Mouse (Mus musculus): ENCODE data around the gene Kdm5c. TPM values are rescaled to one million over a fixed set of nuclear protein-coding genes. Genes with fewer than 3 reads are reported as not detected.
"Not testable (repeated sequence)": the region's sequence is repeated elsewhere in the genome, so short reads cannot be mapped to it uniquely, and the experiment has no call there.

The Kdm5c gene
- polyA plus RNA-seq, 1 experiment from 2014 or later = 32.4 TPM

DNA sequence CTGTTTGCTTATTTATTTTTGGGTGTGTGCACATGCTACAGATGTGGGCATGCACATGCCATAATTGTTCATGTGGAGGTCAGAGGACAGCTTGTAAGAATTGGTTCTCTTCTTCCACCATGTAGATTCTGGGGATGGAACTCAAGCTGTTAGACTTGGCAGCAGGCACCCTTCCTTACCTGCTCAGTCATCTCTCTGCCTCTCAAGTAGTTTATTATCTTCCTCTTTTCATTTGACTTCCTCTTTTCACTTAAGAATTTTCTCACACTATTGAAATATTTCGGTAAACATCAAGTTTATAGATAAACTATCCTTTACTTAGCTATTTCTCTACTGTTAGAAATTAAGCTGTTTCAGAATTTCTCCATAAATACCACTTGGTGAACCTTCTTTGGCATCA is 18.1 kb upstream of the Kdm5c start:
- Histone ChIP-seq H3K4me2 (ENCODE audit: low read depth, low read length) (no peak overlapping the region), H3K4me1 (ENCODE audit: control insufficient read depth, insufficient read depth, low read length) (no peaks in the 10 kb centered on the region), H3K9ac (ENCODE audit: low read length) (no peak overlapping the region), H3K36me3 (ENCODE audit: control insufficient read depth, insufficient read depth) (peaks cover 8% of the 10 kb centered on the region), H3K4me3 (ENCODE audit: low read length) (no peak overlapping the region), H3K27me3 (ENCODE audit: control insufficient read depth, insufficient read depth, low read length) (peaks cover 32% of the 10 kb centered on the region), H3K27ac (ENCODE audit: low read length) (no peak overlapping the region), H3K9me3 (replicated peaks; ENCODE audit: control insufficient read depth, low read length) (no peaks in the 10 kb centered on the region)
- no peak for ATAC-seq (replicated peaks; ENCODE audit: extremely low read depth, insufficient read depth, low FRiP score)
- 66% methylated on average over 1 of the region's 1 CpGs for WGBS

DNA sequence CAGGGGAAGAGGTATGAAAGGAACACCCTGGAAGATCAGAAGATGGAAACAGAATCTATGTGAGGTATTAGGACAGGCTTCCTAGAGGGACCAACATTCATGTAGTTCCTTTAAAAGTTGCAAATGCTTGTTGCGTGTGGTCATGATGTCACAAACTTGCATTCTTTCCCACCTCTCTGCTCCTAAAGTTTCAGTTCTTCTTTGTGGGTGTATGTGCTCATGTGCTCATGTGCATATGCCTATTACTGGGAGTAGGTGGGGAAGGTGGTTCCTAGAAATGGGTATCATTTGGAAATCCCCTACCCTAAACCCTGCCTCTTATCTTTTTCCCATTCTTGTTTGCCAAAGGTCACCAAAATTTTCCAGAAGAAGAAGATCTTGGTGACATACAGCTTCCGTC is 14.3 kb upstream of the Kdm5c start:
- Histone ChIP-seq H3K4me1 (ENCODE audit: control insufficient read depth, insufficient read depth, low read length) (no peaks in the 10 kb centered on the region), H3K27ac (ENCODE audit: low read length) (no peak overlapping the region), H3K27me3 (ENCODE audit: control insufficient read depth, insufficient read depth, low read length) (peaks cover 29% of the 10 kb centered on the region), H3K9ac (ENCODE audit: low read length) (no peak overlapping the region), H3K4me3 (ENCODE audit: low read length) (no peak overlapping the region), H3K9me3 (replicated peaks; ENCODE audit: control insufficient read depth, low read length) (no peaks in the 10 kb centered on the region), H3K4me2 (ENCODE audit: low read depth, low read length) (no peak overlapping the region), H3K36me3 (ENCODE audit: control insufficient read depth, insufficient read depth) (peaks cover 6% of the 10 kb centered on the region)
- ATAC-seq (replicated peaks; ENCODE audit: extremely low read depth, insufficient read depth, low FRiP score) = no peak
- WGBS = 88% methylated on average over 2 of the region's 2 CpGs

GRCm38 (mm10) chrX:152221721-152222120 is 11.1 kb upstream of the Kdm5c start:
- 80% methylated on average over 4 of the region's 4 CpGs for WGBS
- ATAC-seq (replicated peaks; ENCODE audit: extremely low read depth, insufficient read depth, low FRiP score) = no peak

GRCm38 (mm10) chrX:152222226-152222625 is 10.6 kb upstream of the Kdm5c start:
- no peak overlapping the region for H3K4me3 ChIP-seq (ENCODE audit: low read length)
- ATAC-seq (replicated peaks; ENCODE audit: extremely low read depth, insufficient read depth, low FRiP score) = no peak
- H3K9ac ChIP-seq (ENCODE audit: low read length) = no peak overlapping the region
- H3K27me3 ChIP-seq (ENCODE audit: control insufficient read depth, insufficient read depth, low read length) = peaks cover 27% of the 10 kb centered on the region
- H3K4me2 ChIP-seq (ENCODE audit: low read depth, low read length) = no peak overlapping the region
- peaks cover 6% of the 10 kb centered on the region for H3K36me3 ChIP-seq (ENCODE audit: control insufficient read depth, insufficient read depth)
- H3K27ac ChIP-seq (ENCODE audit: low read length) = no peak overlapping the region
- no peaks in the 10 kb centered on the region for H3K9me3 ChIP-seq (replicated peaks; ENCODE audit: control insufficient read depth, low read length)
- WGBS = 52% methylated on average over 9 of the region's 9 CpGs
- no peaks in the 10 kb centered on the region for H3K4me1 ChIP-seq (ENCODE audit: control insufficient read depth, insufficient read depth, low read length)

More at GRCm38 (mm10) chrX:152221721-152222120, 11.1 kb upstream of the Kdm5c start:
- peaks cover 6% of the 10 kb centered on the region for H3K36me3 ChIP-seq (ENCODE audit: control insufficient read depth, insufficient read depth)
- no peak overlapping the region for H3K9ac ChIP-seq (ENCODE audit: low read length)
- H3K27me3 ChIP-seq (ENCODE audit: control insufficient read depth, insufficient read depth, low read length) = peaks cover 27% of the 10 kb centered on the region
- H3K9me3 ChIP-seq (replicated peaks; ENCODE audit: control insufficient read depth, low read length) = no peaks in the 10 kb centered on the region
- no peak overlapping the region for H3K4me2 ChIP-seq (ENCODE audit: low read depth, low read length)
- H3K4me1 ChIP-seq (ENCODE audit: control insufficient read depth, insufficient read depth, low read length) = no peaks in the 10 kb centered on the region
- no peak overlapping the region for H3K27ac ChIP-seq (ENCODE audit: low read length)
- H3K4me3 ChIP-seq (ENCODE audit: low read length) = no peak overlapping the region

DNA sequence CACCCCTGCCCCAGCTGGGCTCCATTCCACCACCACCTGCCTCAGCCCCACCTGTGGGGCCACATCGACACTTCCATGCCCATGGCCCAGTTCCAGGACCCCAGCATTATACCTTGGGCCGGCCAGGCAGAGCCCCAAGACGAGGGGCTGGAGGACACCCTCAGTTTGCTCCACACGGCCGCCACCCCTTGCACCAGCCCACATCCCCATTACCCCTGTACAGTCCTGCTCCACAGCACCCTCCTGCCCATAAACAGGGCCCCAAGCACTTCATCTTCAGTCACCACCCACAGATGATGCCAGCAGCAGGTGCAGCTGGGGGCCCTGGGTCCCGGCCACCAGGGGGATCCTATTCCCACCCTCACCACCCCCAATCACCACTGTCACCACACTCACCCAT is 9.5 kb upstream of the Kdm5c start:
- Histone ChIP-seq H3K27ac (ENCODE audit: low read length) (no peak overlapping the region), H3K36me3 (ENCODE audit: control insufficient read depth, insufficient read depth) (peaks cover 6% of the 10 kb centered on the region), H3K4me3 (ENCODE audit: low read length) (no peak overlapping the region), H3K9me3 (replicated peaks; ENCODE audit: control insufficient read depth, low read length) (no peaks in the 10 kb centered on the region), H3K27me3 (ENCODE audit: control insufficient read depth, insufficient read depth, low read length) (peaks cover 27% of the 10 kb centered on the region), H3K4me1 (ENCODE audit: control insufficient read depth, insufficient read depth, low read length) (no peaks in the 10 kb centered on the region), H3K4me2 (ENCODE audit: low read depth, low read length) (no peak overlapping the region), H3K9ac (ENCODE audit: low read length) (no peak overlapping the region)
- ATAC-seq (replicated peaks; ENCODE audit: extremely low read depth, insufficient read depth, low FRiP score) = peak; percentile 45; the same call in 1 of the 2 replicates
- 90% methylated on average over 6 of the region's 6 CpGs for WGBS

- H3K4me1 ChIP-seq (ENCODE audit: control insufficient read depth, insufficient read depth, low read length) = no peaks in the 10 kb centered on the region
These were observed 8.5 kb upstream of the Kdm5c start for GRCm38 (mm10) chrX:152224280-152224679.

DNA sequence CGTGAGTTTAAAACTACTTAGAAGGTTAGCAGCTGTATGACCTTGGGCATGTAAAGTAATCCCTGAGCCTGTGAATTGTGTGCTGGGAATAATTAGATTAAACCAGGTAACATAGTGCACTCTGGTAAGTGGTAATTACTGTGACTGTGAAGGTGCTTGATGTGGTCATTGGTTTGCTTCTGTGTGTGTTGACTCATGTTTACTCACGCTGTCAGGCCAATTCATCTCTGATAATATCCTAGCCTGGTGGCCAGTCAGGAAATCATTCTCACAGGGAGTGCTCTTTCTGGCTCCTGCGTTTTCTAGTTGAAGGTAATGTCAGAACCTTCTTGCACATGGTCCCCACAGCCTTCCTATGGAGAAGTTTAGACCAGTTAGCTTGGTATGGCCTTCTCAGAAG is 1.3 kb downstream of the Kdm5c start:
- Histone ChIP-seq H3K9ac (ENCODE audit: low read length) (peak overlapping the region; percentile 93), H3K9me3 (replicated peaks; ENCODE audit: control insufficient read depth, low read length) (no peaks in the 10 kb centered on the region), H3K27me3 (ENCODE audit: control insufficient read depth, insufficient read depth, low read length) (no peaks in the 10 kb centered on the region), H3K4me1 (ENCODE audit: control insufficient read depth, insufficient read depth, low read length) (peaks cover 14% of the 10 kb centered on the region), H3K27ac (ENCODE audit: low read length) (peak overlapping the region; percentile 0; the same call in 1 of the 2 replicates), H3K4me2 (ENCODE audit: low read depth, low read length) (peak overlapping the region; percentile 77), H3K36me3 (ENCODE audit: control insufficient read depth, insufficient read depth) (peaks cover 13% of the 10 kb centered on the region), H3K4me3 (ENCODE audit: low read length) (peak overlapping the region; percentile 86)
- ATAC-seq (replicated peaks; ENCODE audit: extremely low read depth, insufficient read depth, low FRiP score) = no peak
- 11% methylated on average over 3 of the region's 3 CpGs for WGBS

More at GRCm38 (mm10) chrX:152224280-152224679, 8.5 kb upstream of the Kdm5c start:
- Histone ChIP-seq H3K4me3 (ENCODE audit: low read length) (no peak overlapping the region), H3K27ac (ENCODE audit: low read length) (no peak overlapping the region), H3K36me3 (ENCODE audit: control insufficient read depth, insufficient read depth) (no peaks in the 10 kb centered on the region), H3K9me3 (replicated peaks; ENCODE audit: control insufficient read depth, low read length) (no peaks in the 10 kb centered on the region), H3K27me3 (ENCODE audit: control insufficient read depth, insufficient read depth, low read length) (peaks cover 23% of the 10 kb centered on the region), H3K9ac (ENCODE audit: low read length) (no peak overlapping the region), H3K4me2 (ENCODE audit: low read depth, low read length) (no peak overlapping the region)
- 72% methylated on average over 5 of the region's 5 CpGs for WGBS
- no peak for ATAC-seq (replicated peaks; ENCODE audit: extremely low read depth, insufficient read depth, low FRiP score)

DNA sequence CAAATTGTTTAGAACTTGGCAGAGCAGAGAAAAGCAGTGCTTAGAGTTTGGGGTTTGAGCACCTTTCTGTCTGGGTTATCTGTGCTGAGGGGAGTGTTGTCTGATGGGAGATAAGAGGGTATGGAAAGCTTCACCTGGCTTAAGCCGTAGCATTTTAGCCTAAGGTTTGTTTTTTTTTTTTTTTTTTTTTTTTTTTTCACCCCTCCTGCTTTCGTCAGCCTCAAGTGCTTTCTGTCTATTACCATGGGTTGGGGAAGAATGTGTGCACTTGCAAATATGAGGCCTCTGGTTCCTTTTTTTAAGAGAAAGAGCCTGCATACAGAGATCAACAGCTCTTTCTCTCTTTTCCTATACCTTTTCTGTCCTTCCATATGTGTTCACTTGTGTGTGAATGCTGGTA is 2.9 kb downstream of the Kdm5c start:
- Histone ChIP-seq H3K36me3 (ENCODE audit: control insufficient read depth, insufficient read depth) (peaks cover 25% of the 10 kb centered on the region), H3K4me3 (ENCODE audit: low read length) (no peak overlapping the region), H3K4me2 (ENCODE audit: low read depth, low read length) (peak overlapping the region; percentile 77), H3K27me3 (ENCODE audit: control insufficient read depth, insufficient read depth, low read length) (no peaks in the 10 kb centered on the region), H3K9ac (ENCODE audit: low read length) (no peak overlapping the region), H3K4me1 (ENCODE audit: control insufficient read depth, insufficient read depth, low read length) (peaks cover 14% of the 10 kb centered on the region), H3K9me3 (replicated peaks; ENCODE audit: control insufficient read depth, low read length) (no peaks in the 10 kb centered on the region), H3K27ac (ENCODE audit: low read length) (no peak overlapping the region)
- 38% methylated on average over 2 of the region's 2 CpGs for WGBS
- ATAC-seq (replicated peaks; ENCODE audit: extremely low read depth, insufficient read depth, low FRiP score) = no peak

- H3K9ac ChIP-seq (ENCODE audit: low read length); H3K9me3 ChIP-seq (replicated peaks; ENCODE audit: control insufficient read depth, low read length); H3K4me1 ChIP-seq (ENCODE audit: control insufficient read depth, insufficient read depth, low read length); H3K4me3 ChIP-seq (ENCODE audit: low read length); H3K27ac ChIP-seq (ENCODE audit: low read length); H3K4me2 ChIP-seq (ENCODE audit: low read depth, low read length); ATAC-seq (replicated peaks; ENCODE audit: extremely low read depth, insufficient read depth, low FRiP score); H3K27me3 ChIP-seq (ENCODE audit: control insufficient read depth, insufficient read depth, low read length): not testable (repeated sequence)
- H3K36me3 ChIP-seq (ENCODE audit: control insufficient read depth, insufficient read depth) = peaks cover 74% of the 10 kb centered on the region
- WGBS = 78% methylated on average over 6 of the region's 6 CpGs
These were observed 10.3 kb downstream of the Kdm5c start for GRCm38 (mm10) chrX:152243140-152243539.
